Comparison of ENCODE assay signal across 10 mouse cellular contexts in genomic region chr5:73007582-73007959, GRCm38 (mm10). TPM values are rescaled to one million over a fixed set of nuclear protein-coding genes. Genes with fewer than 3 reads are reported as not detected.
DNase-seq lines count a peak whose midpoint lies in the region; ATAC-seq lines count a peak whose summit lies in the region.
"Had no signal": no experiment of that assay in that cellular context is flagged by ENCODE, and none has a peak within 500 bp of the region (broad histone marks: within the 10 kb centered on the region; RNA-seq: fewer than 3 reads in every experiment).

No protein-coding gene starts in this region.

- intact Hi-C loops in heart, postnatal 36 days (cut with DNase I) = no loop called here
- intact Hi-C loops in left cerebral cortex, postnatal 10 days (cut with DNase I) = loop anchor here (5.0 kb wide), 1 partner anchor 420 kb away; the partner anchor contains the start of gene Gm5868

- peaks cover 0 to 4% of the 10 kb centered on the region in 2 experiments; a peak in 2 of 4 replicates for H3K4me1 ChIP-seq in heart, embryonic 14.5 days (ENCODE audit: control insufficient read depth in 2 of 2, insufficient read depth in 2 of 2, low read length in 2 of 2)
- peaks cover 10% of the 10 kb centered on the region for H3K4me1 ChIP-seq in hindbrain, embryonic 10.5 days (replicated peaks)
- H3K4me1 ChIP-seq in midbrain, embryonic 10.5 days = peaks cover 10% of the 10 kb centered on the region

- H3K27me3 ChIP-seq in heart, embryonic 14.5 days (ENCODE audit: control insufficient read depth, insufficient read depth, low read length) = peaks cover 25% of the 10 kb centered on the region
- peaks cover 53% of the 10 kb centered on the region for H3K27me3 ChIP-seq in hindbrain, embryonic 10.5 days (ENCODE audit: insufficient read depth, poor library complexity, severe bottlenecking)
- peaks cover 67% of the 10 kb centered on the region for H3K27me3 ChIP-seq in midbrain, embryonic 10.5 days (ENCODE audit: low read depth, poor library complexity, severe bottlenecking)

- no peak overlapping the region for H3K27ac ChIP-seq in heart, embryonic 14.5 days (replicated peaks in 1 of 2; ENCODE audit: control insufficient read depth in 1 of 2, insufficient read depth in 1 of 2, low read depth in 2 of 2, low read length in 2 of 2)
- 0 out of 2 replicates have a peak overlapping the region, but pooled peaks have one; percentile 53 for H3K27ac ChIP-seq in hindbrain, embryonic 10.5 days
- H3K27ac ChIP-seq in midbrain, embryonic 10.5 days (replicated peaks) = no peak overlapping the region

- no peak for ATAC-seq in heart, embryonic 14.5 days (ENCODE audit: insufficient number of reproducible peaks, insufficient read depth, low FRiP score, low read depth)

- H3K9me3 ChIP-seq in heart, embryonic 14.5 days (ENCODE audit: control insufficient read depth, low read length) = no peaks in the 10 kb centered on the region
- no peaks in the 10 kb centered on the region for H3K9me3 ChIP-seq in hindbrain, embryonic 10.5 days
- H3K9me3 ChIP-seq in midbrain, embryonic 10.5 days (replicated peaks) = no peaks in the 10 kb centered on the region

- WGBS in heart, embryonic 14.5 days = 33% methylated on average over 5 of the region's 5 CpGs
- 49% methylated on average over 5 of the region's 5 CpGs for WGBS in hindbrain, embryonic 10.5 days
- 51% methylated on average over 5 of the region's 5 CpGs for WGBS in midbrain, embryonic 10.5 days

- H3K36me3 ChIP-seq in heart, embryonic 14.5 days (ENCODE audit: control insufficient read depth, insufficient read depth, low read length) = no peaks in the 10 kb centered on the region
- H3K36me3 ChIP-seq in hindbrain, embryonic 10.5 days = no peaks in the 10 kb centered on the region
- no peaks in the 10 kb centered on the region for H3K36me3 ChIP-seq in midbrain, embryonic 10.5 days

- H3K4me2 ChIP-seq in heart, embryonic 14.5 days (ENCODE audit: low read length) = peak overlapping the region; percentile 84

- H3K9ac ChIP-seq in heart, embryonic 14.5 days (ENCODE audit: low read length) = no peak overlapping the region

- peak overlapping the region; percentile 33 to 42; a peak in 2 of 4 replicates for H3K4me3 ChIP-seq in heart, embryonic 14.5 days (ENCODE audit: control insufficient read depth in 1 of 2, insufficient read depth in 1 of 2, low read depth in 1 of 2, low read length in 2 of 2)
- H3K4me3 ChIP-seq in hindbrain, embryonic 10.5 days = peak overlapping the region; percentile 55
- peak overlapping the region; percentile 51 for H3K4me3 ChIP-seq in midbrain, embryonic 10.5 days

- DNase-seq in heart, postnatal 36 days = no peak
- peak; percentile 27 for DNase-seq in MN1 (ENCODE audit: low spot score)
- no peak for DNase-seq in hindbrain, embryonic 10.5 days (ENCODE audit: low spot score)
- no peak for DNase-seq in midbrain, embryonic 10.5 days (ENCODE audit: low spot score)
- no peak for DNase-seq in left cerebral cortex, postnatal 10 days (ENCODE audit: extremely low spot score in 1 of 2, low spot score in 2 of 2)
- DNase-seq in adrenal gland, postnatal 25 days = no peak
- DNase-seq in adipocyte (ENCODE audit: low spot score) = no peak
- DNase-seq: thymus, adult 18-20 months had no signal

RNA-seq across cellular contexts. Expression of gene Slc10a4, which starts 0.9 kb away (rescaled TPM):
- 0.42 and 1.7 TPM in 2 replicates for polyA plus RNA-seq in heart, embryonic 14.5 days (2014; fragmentation: Nextera tagmentation; extraction: Ambion mirVana)
- total RNA-seq in heart, postnatal 36 days (2021) = under 1 TPM in 1 of 2 experiments, not detected in 1; 0.28 TPM
- polyA plus RNA-seq in hindbrain, embryonic 10.5 days (2016; fragmentation: Nextera tagmentation; extraction: Ambion mirVana) = 6.5 and 23.2 TPM in 2 replicates
- polyA plus RNA-seq in midbrain, embryonic 10.5 days (2016; fragmentation: Nextera tagmentation; extraction: Ambion mirVana) = 1.9 and 6.6 TPM in 2 replicates
- total RNA-seq in left cerebral cortex, postnatal 10 days (2021) = 1 to 10 TPM; 3.9 to 4.4 TPM
- 6.4 and 9.1 TPM in 2 replicates for total RNA-seq in adrenal gland, postnatal 25 days (2021)

RNA-seq across cellular contexts. Expression of gene Gm10135, which starts 33.1 kb away (rescaled TPM):
- not detected in 2 replicates for polyA plus RNA-seq in heart, embryonic 14.5 days (2014; fragmentation: Nextera tagmentation; extraction: Ambion mirVana)
- total RNA-seq in heart, postnatal 36 days (2021) = not detected
- not detected in 2 replicates for polyA plus RNA-seq in hindbrain, embryonic 10.5 days (2016; fragmentation: Nextera tagmentation; extraction: Ambion mirVana)
- polyA plus RNA-seq in midbrain, embryonic 10.5 days (2016; fragmentation: Nextera tagmentation; extraction: Ambion mirVana) = not detected in 2 replicates
- total RNA-seq in left cerebral cortex, postnatal 10 days (2021) = not detected
- not detected in 2 replicates for total RNA-seq in adrenal gland, postnatal 25 days (2021)
- total RNA-seq: layer of hippocampus, adult 8-10 months had no signal
